Mouse (Mus musculus) brown adipose tissue, adult 24 weeks (tissue): ENCODE results near the gene Fam50a. TPM values are rescaled to one million over a fixed set of nuclear protein-coding genes. Genes with fewer than 3 reads are reported as not detected.

Experiments used
- polyA plus RNA-seq: library from polyadenylated mRNA; stranded (reverse); fragments of >200 nt; gene quantifications from 2 replicates; pipeline ENCODE4 v1.2.4, GENCODE M21; 2012; ENCODE audit not compliant: missing spikeins, insufficient read depth, insufficient read length

The Fam50a gene
- polyA plus RNA-seq, 1 experiment: 31.9 TPM

Other genes with a start within 250 kb of the Fam50a start
- not detected in 2 replicates for gene Opn1mw, start 185.6 kb upstream of the Fam50a start, polyA plus RNA-seq
- gene Mecp2, start 177.7 kb upstream of the Fam50a start, polyA plus RNA-seq: 9.8 and 10.8 TPM in 2 replicates
- not detected in 2 replicates for gene Tex28, start 145.2 kb upstream of the Fam50a start, polyA plus RNA-seq
- not detected in 2 replicates for gene Tktl1, start 135.8 kb upstream of the Fam50a start, polyA plus RNA-seq
- gene Flna, start 63.2 kb upstream of the Fam50a start, polyA plus RNA-seq: 24.7 and 28.9 TPM in 2 replicates
- 18.7 and 31.6 TPM in 2 replicates for gene Emd, start 58.3 kb upstream of the Fam50a start, polyA plus RNA-seq
- 13.0 and 69.4 TPM in 2 replicates for gene Rpl10, start 42.2 kb upstream of the Fam50a start, polyA plus RNA-seq
- gene Taz, start 31.1 kb upstream of the Fam50a start, polyA plus RNA-seq: 45.1 and 49.6 TPM in 2 replicates
- gene Dnase1l1, start 30.7 kb upstream of the Fam50a start, polyA plus RNA-seq: 9.9 and 11.9 TPM in 2 replicates
- gene Atp6ap1, start 15.9 kb upstream of the Fam50a start, polyA plus RNA-seq: 84.3 and 85.2 TPM in 2 replicates
- 62.2 and 64.9 TPM in 2 replicates for gene Gdi1, start 8.0 kb upstream of the Fam50a start, polyA plus RNA-seq
- gene Plxna3, start 16.0 kb downstream of the Fam50a start, polyA plus RNA-seq: 0.75 and 1.5 TPM in 2 replicates
- gene Lage3, start 40.6 kb downstream of the Fam50a start, polyA plus RNA-seq: 85.5 and 92.6 TPM in 2 replicates
- 48.6 and 54.3 TPM in 2 replicates for gene Ubl4a, start 60.2 kb downstream of the Fam50a start, polyA plus RNA-seq
- gene Slc10a3, start 60.3 kb downstream of the Fam50a start, polyA plus RNA-seq: 6.3 and 7.3 TPM in 2 replicates
- gene Fam3a, start 80.2 kb downstream of the Fam50a start, polyA plus RNA-seq: 17.3 and 20.5 TPM in 2 replicates
- 17.2 and 19.9 TPM in 2 replicates for gene Ikbkg, start 80.3 kb downstream of the Fam50a start, polyA plus RNA-seq
- 221 and 233 TPM in 2 replicates for gene G6pdx, start 116.2 kb downstream of the Fam50a start, polyA plus RNA-seq
- gene Gm6880, start 168.4 kb downstream of the Fam50a start, polyA plus RNA-seq: not detected in 2 replicates